Mouse (Mus musculus) lung, postnatal 0 days (tissue): ENCODE results near the gene Rdh5.

Experiments
- CTCF ChIP-seq: IDR thresholded peaks from 2 replicates; pipeline ENCODE4 v1.5.1; 2016; ENCODE audit warnings: antibody characterized with exemption, mild to moderate bottlenecking
- EP300 ChIP-seq: IDR thresholded peaks from 2 replicates; pipeline ENCODE4 v1.6.1; 2016; ENCODE audit warnings: antibody characterized with exemption, mild to moderate bottlenecking, control low read depth

- TF ChIP-seq CTCF (no peak), EP300 (no peak)
Measured at GRCm38 (mm10) chr10:128958340-128958739, 35.7 kb upstream of the Rdh5 start.
